Mouse (Mus musculus) thymus, adult 2 months (tissue): ENCODE measurements around the gene Ccnl2.

Experiments used
- CTCF ChIP-seq: fragments of 200-500 bp; IDR thresholded peaks from 2 replicates; pipeline ENCODE4 v1.5.1; 2012; ENCODE audit warnings: mild to moderate bottlenecking, control low read depth, low read length, moderate library complexity, borderline replicate concordance; ENCODE audit not compliant: control insufficient read depth, poor library complexity, insufficient read depth; ENCODE audit errors: extremely low read depth
- POLR2A ChIP-seq: fragments of 200-500 bp; IDR thresholded peaks from 2 replicates; pipeline ENCODE4 v1.6.1; 2012; ENCODE audit warnings: mild to moderate bottlenecking, low read length, control low read depth, moderate library complexity; ENCODE audit not compliant: control insufficient read depth, poor library complexity, insufficient read depth; ENCODE audit errors: extremely low read depth

GRCm38 (mm10) chr4:155841651-155842270 is 29.5 kb downstream of the Ccnl2 start:
- TF ChIP-seq CTCF (no peak), POLR2A (no peak)
